ENCODE assay signal across 8 mouse cellular contexts in the genomic region with DNA sequence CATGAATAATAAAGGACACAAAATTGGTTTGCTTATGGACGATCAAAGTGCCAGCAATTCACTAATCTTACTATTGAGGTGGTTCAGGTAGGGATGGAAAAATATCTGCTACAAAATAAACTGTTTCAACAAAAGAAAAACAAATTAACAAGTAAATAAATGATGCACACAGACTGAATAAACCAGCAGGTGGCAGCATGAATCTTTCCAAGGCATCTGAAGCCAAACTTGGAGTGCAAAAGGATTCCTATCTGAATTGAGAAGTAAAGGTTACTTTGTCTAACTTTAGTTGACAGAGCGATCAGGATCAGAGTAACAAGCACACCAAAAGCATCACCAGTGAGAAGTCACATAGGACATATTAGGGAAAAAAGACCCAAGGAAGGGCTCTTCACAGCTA.
DNase-seq lines count a peak whose midpoint lies in the region; ATAC-seq and TF ChIP-seq lines count a peak whose summit lies in the region.

No protein-coding gene starts in this region.

- DNase-seq in ovary, postnatal 14 days (ENCODE audit: low spot score): peak; percentile 53
- DNase-seq in ovary, postnatal 10 days (ENCODE audit: low spot score): no peak
- peak; percentile 72 for DNase-seq in adrenal gland, postnatal 14 days
- DNase-seq in liver, embryonic 14.5 days (ENCODE audit: low read depth in 3 of 3, low spot score in 3 of 3): peak in 1 of 3 experiments; percentile 50
- DNase-seq in neural tube, embryonic 11.5 days (ENCODE audit: low spot score): peak; percentile 49

- no peak for ATAC-seq in forebrain, embryonic 16.5 days
- no peak for ATAC-seq in intestine, postnatal 0 days
- no peak for ATAC-seq in liver, embryonic 14.5 days (ENCODE audit: insufficient read depth)
- ATAC-seq in neural tube, embryonic 11.5 days (ENCODE audit: insufficient read depth, low FRiP score, low TSS enrichment): no peak
- no peak for ATAC-seq in activated CD4-positive, CD25-positive, alpha-beta regulatory T cell, adult 4 months

- H3K9ac ChIP-seq in forebrain, embryonic 16.5 days (replicated peaks; ENCODE audit: low read depth, low read length): no peak overlapping the region; the same call in 1 of the 2 replicates
- no peak overlapping the region for H3K9ac ChIP-seq in intestine, postnatal 0 days (ENCODE audit: low read depth, low read length)
- H3K9ac ChIP-seq in liver, embryonic 14.5 days (replicated peaks): no peak overlapping the region
- no peak overlapping the region for H3K9ac ChIP-seq in neural tube, embryonic 11.5 days (ENCODE audit: low read length)

- H3K27ac ChIP-seq in forebrain, embryonic 16.5 days (ENCODE audit: low read length): no peak overlapping the region
- H3K27ac ChIP-seq in intestine, postnatal 0 days (ENCODE audit: low read depth, low read length): no peak overlapping the region
- no peak overlapping the region for H3K27ac ChIP-seq in liver, embryonic 14.5 days
- H3K27ac ChIP-seq in neural tube, embryonic 11.5 days (ENCODE audit: low read depth, low read length): no peak overlapping the region

- WGBS in forebrain, embryonic 16.5 days: 17% methylated on average over 2 of the region's 2 CpGs
- 24% methylated on average over 2 of the region's 2 CpGs for WGBS in intestine, postnatal 0 days
- 26% methylated on average over 2 of the region's 2 CpGs for WGBS in liver, embryonic 14.5 days (ENCODE audit: insufficient replicate concordance)
- 51% methylated on average over 2 of the region's 2 CpGs for WGBS in neural tube, embryonic 11.5 days

- H3K4me3 ChIP-seq in forebrain, embryonic 16.5 days (replicated peaks; ENCODE audit: low read length): no peak overlapping the region
- H3K4me3 ChIP-seq in intestine, postnatal 0 days (ENCODE audit: low read depth, low read length): no peak overlapping the region
- peak overlapping the region; percentile 50 to 60; a peak in 2 of 4 replicates for H3K4me3 ChIP-seq in liver, embryonic 14.5 days (ENCODE audit: insufficient read depth in 1 of 2, low read depth in 2 of 2, low read length in 2 of 2)
- no peak overlapping the region for H3K4me3 ChIP-seq in neural tube, embryonic 11.5 days (ENCODE audit: low read depth, low read length)

- H3K27me3 ChIP-seq in forebrain, embryonic 16.5 days (replicated peaks; ENCODE audit: control insufficient read depth, insufficient read depth, low read length): no peaks in the 10 kb centered on the region
- H3K27me3 ChIP-seq in intestine, postnatal 0 days (replicated peaks; ENCODE audit: control insufficient read depth, insufficient read depth, low read length): no peaks in the 10 kb centered on the region
- H3K27me3 ChIP-seq in liver, embryonic 14.5 days (ENCODE audit: control insufficient read depth, insufficient read depth, low read length): no peaks in the 10 kb centered on the region
- H3K27me3 ChIP-seq in neural tube, embryonic 11.5 days (ENCODE audit: control insufficient read depth, insufficient read depth, low read length): no peaks in the 10 kb centered on the region

- TF ChIP-seq CTCF in intestine, postnatal 0 days (IDR thresholded peaks at IDR 0.05; ENCODE audit: low read depth): peak; percentile 86
- TF ChIP-seq CTCF in liver, embryonic 14.5 days (IDR thresholded peaks at IDR 0.05; ENCODE audit: low read depth): peak; percentile 70; the same call in 1 of the 2 replicates

- H3K4me2 ChIP-seq in forebrain, embryonic 16.5 days (ENCODE audit: low read length): peak overlapping the region; percentile 51
- peak overlapping the region; percentile 50; the same call in 1 of the 2 replicates for H3K4me2 ChIP-seq in intestine, postnatal 0 days (replicated peaks; ENCODE audit: low read depth)
- H3K4me2 ChIP-seq in liver, embryonic 14.5 days (ENCODE audit: low read depth): peak overlapping the region; percentile 62
- H3K4me2 ChIP-seq in neural tube, embryonic 11.5 days (ENCODE audit: low read depth): no peak overlapping the region; the same call in 1 of the 2 replicates

- H3K36me3 ChIP-seq in forebrain, embryonic 16.5 days (ENCODE audit: control insufficient read depth, insufficient read depth): no peaks in the 10 kb centered on the region
- no peaks in the 10 kb centered on the region for H3K36me3 ChIP-seq in intestine, postnatal 0 days (ENCODE audit: control insufficient read depth, insufficient read depth)
- H3K36me3 ChIP-seq in liver, embryonic 14.5 days (replicated peaks; ENCODE audit: control insufficient read depth, insufficient read depth, low read depth): no peaks in the 10 kb centered on the region
- H3K36me3 ChIP-seq in neural tube, embryonic 11.5 days (ENCODE audit: control insufficient read depth, insufficient read depth, low read length): no peaks in the 10 kb centered on the region

- H3K9me3 ChIP-seq in forebrain, embryonic 16.5 days (ENCODE audit: control insufficient read depth, low read length): no peaks in the 10 kb centered on the region
- H3K9me3 ChIP-seq in intestine, postnatal 0 days (ENCODE audit: control insufficient read depth): no peaks in the 10 kb centered on the region
- H3K9me3 ChIP-seq in liver, embryonic 14.5 days (ENCODE audit: control insufficient read depth, low read length): no peaks in the 10 kb centered on the region
- no peaks in the 10 kb centered on the region for H3K9me3 ChIP-seq in neural tube, embryonic 11.5 days (ENCODE audit: control insufficient read depth, low read length)

- TF ChIP-seq EP300 in liver, embryonic 14.5 days (IDR thresholded peaks at IDR 0.05; ENCODE audit: low read depth): no peak

- no peaks in the 10 kb centered on the region for H3K4me1 ChIP-seq in forebrain, embryonic 16.5 days (replicated peaks; ENCODE audit: control insufficient read depth, insufficient read depth, low read length)
- no peaks in the 10 kb centered on the region for H3K4me1 ChIP-seq in intestine, postnatal 0 days (replicated peaks; ENCODE audit: control insufficient read depth, insufficient read depth, low read length)
- H3K4me1 ChIP-seq in liver, embryonic 14.5 days (replicated peaks; ENCODE audit: control insufficient read depth in 2 of 2, insufficient read depth in 2 of 2, low read length in 1 of 2): 0 out of 4 replicates have a peak, but pooled peaks cover 0 to 3% of the 10 kb centered on the region in 2 experiments
- no peaks in the 10 kb centered on the region for H3K4me1 ChIP-seq in neural tube, embryonic 11.5 days (ENCODE audit: control insufficient read depth, insufficient read depth, low read length)

Comparison
In these comparisons a context has a peak if more than half of its experiments do, and no peak if none do; other contexts are left out.
1. H3K4me3 ChIP-seq: peak in liver, embryonic 14.5 days (2 of 2); none in forebrain, embryonic 16.5 days (single experiment), intestine, postnatal 0 days (single experiment) and neural tube, embryonic 11.5 days (single experiment).